Mouse (Mus musculus) gastrocnemius, postnatal 14 days (tissue): ENCODE data around the gene D16Ertd472e. TPM values are rescaled to one million over a fixed set of nuclear protein-coding genes. Genes with fewer than 3 reads are reported as not detected.

Experiments used
- DNase-seq: peaks from one replicate; pipeline ENCODE4 v3.0.0; 2021; ENCODE audit warnings: mixed read lengths
- intact Hi-C: fragments of 180-260 bp; cut with DNase I; formaldehyde crosslinking; loops from one replicate; pipeline ENCODE4 v1.15.1; 2025; ENCODE audit warnings: low total_unique reads
- long read RNA-seq, 2 experiments: library from polyadenylated mRNA; stranded (forward); transcript quantifications; one replicate each; pipeline ENCODE4 v2.0.0; 2021
- total RNA-seq, 2 experiments: library from RNA; stranded (reverse); gene quantifications; 2 replicates each; pipeline ENCODE4 v1.2.3; 2021

The D16Ertd472e gene
- 1 to 10 TPM; 4.6 to 4.8 TPM for total RNA-seq
- long read RNA-seq, experiment 1, full-length matches to known transcripts = 3 of 5 reads
- long read RNA-seq, experiment 1, partial matches to known transcripts = 2 of 5 reads
- long read RNA-seq, experiment 1, other reads (novel, unspliced or antisense) = 0 of 5 reads
- long read RNA-seq, experiment 2, full-length matches to known transcripts = 1 of 3 reads
- long read RNA-seq, experiment 2, partial matches to known transcripts = 1 of 3 reads
- long read RNA-seq, experiment 2, other reads (novel, unspliced or antisense) = 1 of 3 reads

DNA sequence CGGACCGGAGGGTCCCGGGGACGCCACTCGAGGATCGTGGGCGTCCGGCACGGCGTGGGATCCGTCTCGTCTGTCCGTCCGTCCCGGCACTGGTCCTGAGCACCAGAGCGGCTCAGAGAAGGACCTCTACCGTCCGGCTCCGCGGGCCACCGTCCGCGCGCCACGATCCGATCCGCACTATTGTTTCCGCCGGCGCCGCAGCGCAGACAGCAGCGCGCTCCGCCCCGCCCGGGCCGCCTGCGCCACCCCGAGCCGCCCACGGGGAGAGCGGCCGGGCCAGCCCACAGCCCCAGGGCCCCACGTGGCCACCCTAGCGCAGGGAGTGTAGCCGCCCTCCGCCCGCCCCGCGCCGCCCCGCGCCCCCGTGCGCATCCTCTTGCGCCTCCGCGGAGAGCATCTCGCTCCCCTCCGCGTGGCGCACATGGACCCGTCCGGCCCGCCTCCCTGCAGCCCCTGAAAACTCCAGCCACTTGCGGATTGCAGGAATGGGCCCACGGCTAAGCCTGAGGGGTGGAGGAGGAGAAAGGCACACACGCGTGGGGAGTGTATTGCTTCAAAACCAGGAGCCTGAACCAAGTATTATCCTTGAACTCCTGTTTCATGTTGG, at the start of gene D16Ertd472e:
Gene D16Ertd472e (minus strand): TSS at position 231 of the 607 bp plus-strand sequence.
- DNase-seq = peak; percentile 91
- intact Hi-C loops = no loop called here

DNA sequence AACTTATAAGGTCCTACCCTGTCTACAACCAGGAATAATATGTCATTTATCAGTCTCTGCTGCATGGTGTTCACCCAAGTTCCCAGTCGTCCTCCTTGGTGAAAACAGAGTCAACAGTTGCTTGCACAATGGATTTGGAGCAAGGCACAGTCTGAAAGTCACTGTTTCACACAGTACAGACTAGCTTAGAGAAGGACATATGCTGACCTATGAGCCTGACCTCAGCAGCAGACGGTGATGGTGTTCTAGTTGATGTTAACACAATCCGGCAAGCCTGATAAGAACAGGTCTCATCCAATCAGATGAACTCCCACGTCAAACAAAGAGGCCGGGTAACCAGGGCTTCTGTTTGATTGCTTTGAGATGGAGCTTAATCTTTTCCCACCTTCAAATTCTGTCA, 46.2 kb upstream of the D16Ertd472e start:
- intact Hi-C loops = loop anchor here (10.0 kb wide), 1 partner anchor 418 kb away; no protein-coding TSS in a partner anchor
- DNase-seq = no peak

DNA sequence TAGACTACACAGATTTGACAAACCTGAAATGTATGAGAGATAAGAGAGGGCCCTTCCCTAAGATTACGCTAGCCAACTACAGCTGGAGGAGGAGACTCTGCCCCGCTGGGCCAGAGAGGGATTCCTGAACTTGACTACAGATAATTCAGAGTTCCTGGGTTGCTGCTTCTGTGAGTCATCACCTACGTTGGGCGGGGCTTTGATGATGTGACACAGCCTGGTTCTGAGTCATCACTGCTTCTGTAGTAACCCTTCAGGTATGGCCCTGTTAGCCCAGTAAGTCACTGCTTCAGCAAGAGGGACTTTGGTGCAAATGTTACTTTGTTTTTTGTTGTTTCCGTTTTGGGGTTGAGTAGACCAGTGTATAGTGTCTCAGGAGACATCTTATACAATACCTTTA, 42.9 kb upstream of the D16Ertd472e start:
- intact Hi-C loops = no loop called here
- no peak for DNase-seq

DNA sequence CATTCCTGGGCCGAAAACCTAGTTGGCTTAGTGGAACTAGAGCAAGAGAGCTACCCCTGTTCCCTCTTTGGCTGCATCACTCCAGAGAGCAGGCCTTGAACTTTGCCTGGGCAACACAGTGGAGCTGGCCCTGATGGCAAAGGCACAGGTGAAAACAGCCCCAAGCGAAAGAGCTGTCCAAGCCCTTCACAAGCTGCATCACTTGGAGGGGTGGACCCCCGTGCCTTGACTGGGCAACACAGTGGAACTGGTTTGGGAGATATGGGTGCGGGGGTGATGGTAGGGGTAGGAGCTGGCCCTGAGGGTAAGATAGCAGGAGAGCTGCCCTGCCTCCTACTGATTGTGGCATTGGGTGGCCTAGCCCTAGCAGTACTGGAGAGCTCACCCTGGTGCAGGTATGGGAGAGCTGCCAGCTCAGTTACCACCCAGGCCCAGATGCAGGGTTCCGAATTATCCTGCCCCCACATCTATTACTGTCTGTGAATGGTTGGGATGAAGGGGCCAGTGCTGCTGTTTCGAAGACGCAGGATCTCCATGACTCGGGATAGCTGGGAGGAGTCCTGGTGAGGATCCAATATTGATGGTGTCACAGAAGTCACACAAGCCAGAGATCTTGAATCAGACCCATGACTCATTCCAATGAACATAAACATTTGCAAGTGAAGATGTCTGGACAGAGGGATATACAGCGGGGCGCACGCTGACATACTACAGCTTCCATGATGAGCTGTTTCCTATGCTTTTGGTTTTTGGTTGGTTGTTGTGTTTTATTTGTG, 41.4 kb upstream of the D16Ertd472e start:
- DNase-seq = no peak
- intact Hi-C loops = no loop called here

DNA sequence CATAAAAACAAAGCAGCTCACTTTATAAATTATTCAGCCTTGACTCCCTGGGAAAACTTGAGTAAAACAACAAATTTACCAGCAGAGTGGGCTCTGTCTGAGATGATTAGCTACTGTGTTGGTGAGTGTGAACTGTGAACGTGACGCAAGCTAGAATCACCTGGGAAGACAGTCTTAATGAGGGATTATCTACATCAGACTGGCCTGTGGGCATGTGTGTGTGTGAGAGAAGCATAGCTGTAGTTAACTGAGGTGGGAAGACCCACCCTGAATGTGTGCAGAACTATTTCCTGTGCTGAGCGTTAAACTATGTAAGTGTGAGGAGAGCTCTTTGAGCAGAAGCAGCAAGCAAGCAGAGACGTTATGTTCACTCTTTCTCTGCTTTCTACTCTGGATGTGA, 29.7 kb upstream of the D16Ertd472e start:
- intact Hi-C loops = no loop called here
- no peak for DNase-seq

DNA sequence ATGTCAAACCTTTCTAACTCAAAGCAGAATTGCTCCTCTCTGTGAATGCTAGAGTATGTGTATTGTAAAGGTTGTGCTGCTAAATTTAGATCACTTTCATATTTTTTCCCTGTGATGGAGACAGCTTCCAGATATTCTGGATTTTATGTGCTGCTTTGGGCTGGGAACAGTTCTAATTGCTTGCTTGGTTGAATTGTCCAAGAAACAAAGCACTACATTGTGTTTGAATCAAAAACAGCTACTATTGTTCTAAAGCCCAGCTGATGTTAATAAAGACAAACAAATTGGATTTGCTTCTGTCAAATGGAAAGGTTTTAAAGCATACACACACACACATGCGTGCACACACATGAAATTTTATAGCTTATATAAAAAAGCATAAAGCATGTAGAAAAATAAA, 22.4 kb upstream of the D16Ertd472e start:
- no peak for DNase-seq
- intact Hi-C loops = no loop called here

DNA sequence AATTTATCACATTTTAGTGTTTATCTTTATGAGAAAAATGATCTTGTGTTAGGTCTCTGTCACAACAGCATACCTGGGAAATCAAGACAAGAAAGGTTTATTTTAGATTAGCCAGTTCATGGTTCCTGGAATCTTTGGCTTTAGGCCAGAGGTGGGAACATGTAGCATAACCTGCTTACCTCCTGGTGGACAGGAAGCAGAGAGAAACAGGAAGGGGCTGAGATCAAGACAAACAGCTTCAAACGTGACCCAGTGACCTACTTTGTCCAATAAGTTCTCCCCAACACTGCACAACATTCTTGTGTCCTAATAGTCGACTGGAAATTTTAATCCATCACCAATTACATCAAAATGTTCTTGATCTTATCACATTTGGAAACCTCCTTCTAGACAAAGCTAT, 19.9 kb upstream of the D16Ertd472e start:
- DNase-seq = no peak
- intact Hi-C loops = no loop called here

DNA sequence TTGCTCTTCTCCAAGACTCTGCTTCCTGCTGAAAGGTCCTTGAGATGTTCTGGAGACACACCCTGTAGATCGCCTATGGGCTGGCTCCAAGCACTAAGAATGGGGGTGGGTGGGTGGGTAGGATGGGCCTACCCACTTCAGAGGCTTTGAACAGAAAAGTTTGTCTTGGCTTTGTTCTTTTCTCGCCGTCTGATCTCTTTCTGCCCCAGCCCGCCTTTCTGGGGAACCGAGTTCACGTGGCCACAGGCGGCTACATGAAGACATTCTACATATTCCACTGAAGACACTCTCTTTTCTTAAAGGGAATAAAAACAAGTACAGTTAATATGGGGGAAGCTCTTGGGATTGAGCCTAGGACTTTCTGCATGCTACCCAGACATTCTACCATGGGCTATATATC, 19.3 kb upstream of the D16Ertd472e start:
- DNase-seq = no peak
- intact Hi-C loops = no loop called here

DNA sequence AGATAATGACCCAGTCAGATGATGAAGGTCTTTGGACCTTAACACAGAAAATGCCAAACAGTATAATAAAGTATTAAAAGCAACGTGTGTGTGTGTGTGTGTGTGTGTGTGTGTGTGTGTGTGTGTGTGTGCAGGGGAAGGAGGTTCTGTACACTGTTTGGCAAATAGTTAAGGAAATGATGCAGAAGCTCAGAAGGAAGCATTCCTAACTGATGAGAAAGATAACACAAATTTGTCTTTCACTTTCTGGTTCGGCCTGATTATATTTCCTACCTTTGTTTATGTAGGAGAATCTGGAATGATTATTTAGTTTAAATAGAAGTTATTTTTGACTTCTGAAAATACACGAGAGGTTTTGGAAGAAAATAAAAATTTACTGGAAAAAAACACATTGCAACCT, 17.6 kb upstream of the D16Ertd472e start:
- no peak for DNase-seq
- intact Hi-C loops = no loop called here

DNA sequence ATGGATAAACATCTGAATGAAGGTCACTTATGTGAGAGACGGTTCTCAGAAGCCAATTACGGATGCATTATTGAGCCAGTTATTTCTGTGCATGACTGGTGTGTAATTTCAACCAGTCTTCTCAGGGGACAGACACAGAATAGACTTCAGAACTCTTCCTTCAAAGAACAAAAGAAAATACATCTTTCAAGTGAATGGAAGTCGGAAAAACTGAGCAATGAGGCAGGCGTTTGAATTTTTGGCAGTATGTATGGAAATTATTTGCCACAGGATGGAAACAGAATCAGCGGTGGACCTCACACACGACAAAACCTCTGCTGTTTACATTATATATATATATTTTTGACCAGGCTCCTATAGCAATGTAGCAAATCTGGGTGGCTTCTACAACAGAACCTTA, 14.6 kb upstream of the D16Ertd472e start:
- intact Hi-C loops = no loop called here
- DNase-seq = no peak

DNA sequence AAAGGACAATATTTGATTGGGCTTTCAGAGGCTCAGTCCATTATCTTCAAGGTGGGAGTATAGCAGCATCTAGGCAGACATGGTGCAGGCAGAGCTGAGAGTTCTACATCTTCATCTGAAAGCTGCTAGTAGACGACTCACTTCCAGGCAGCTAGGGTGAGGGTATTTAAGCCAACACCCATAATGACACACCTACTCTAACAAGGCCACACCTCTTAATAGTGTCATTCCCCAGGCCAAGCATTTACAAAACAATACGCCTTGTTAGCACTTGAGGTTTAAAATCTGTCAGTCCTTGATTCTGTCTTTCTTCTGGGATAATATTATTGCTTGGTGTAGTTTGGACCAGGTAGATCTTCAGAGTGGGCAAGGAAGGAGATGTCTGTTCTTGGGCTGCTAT, 12.3 kb upstream of the D16Ertd472e start:
- intact Hi-C loops = no loop called here
- DNase-seq = no peak

DNA sequence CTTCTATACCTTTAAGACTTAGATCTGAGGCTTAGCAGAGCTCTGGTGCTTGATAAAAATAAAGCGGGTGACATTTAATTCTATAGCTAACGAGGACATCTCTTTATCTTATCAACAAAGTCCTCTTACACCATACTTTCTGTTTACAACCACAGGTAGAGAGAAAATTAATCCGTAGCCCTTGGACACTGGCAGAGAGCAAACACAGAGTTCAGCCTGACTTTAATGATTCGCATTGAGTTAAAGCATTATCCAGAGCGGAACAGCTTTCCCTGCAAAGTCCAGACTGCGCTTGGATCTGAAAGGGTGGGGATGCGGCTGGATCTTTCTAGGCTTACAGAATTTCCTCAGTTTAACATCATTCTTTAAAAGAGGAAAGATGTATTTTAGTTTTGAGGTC, 10.1 kb upstream of the D16Ertd472e start:
- no peak for DNase-seq
- intact Hi-C loops = no loop called here

DNA sequence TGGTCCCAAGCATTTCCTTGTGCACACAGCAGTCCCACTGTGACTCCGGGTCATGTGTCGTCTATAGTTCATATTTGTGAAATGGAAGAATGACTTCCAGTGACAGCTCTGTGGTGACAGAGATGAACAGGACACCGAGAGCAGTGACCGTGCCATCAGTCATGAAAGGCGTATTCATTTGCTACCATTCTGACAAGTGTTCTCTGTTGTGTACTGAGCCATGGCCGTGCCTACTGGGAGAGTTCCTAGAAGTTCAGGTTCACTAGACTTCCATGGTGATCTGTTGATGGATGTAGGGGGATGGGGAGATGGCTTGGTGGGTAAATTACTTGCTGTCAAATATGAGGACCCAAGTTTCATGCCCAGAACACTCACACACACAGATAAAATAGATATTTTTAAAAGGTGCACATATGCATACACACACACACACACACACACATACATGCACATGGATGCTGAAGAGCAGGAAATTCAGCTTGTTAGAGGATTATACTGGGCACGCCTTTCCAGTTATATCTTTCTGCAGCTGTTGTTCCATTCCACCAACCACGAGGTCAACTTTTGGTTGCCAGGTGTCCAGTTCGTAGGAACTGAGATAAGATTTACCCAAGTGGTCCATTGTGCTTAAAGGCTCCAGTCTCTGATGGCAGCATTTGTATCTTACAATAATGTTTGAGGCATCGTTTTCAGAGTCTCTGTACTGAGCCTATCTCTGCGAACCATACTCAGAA, 9.3 kb upstream of the D16Ertd472e start:
- intact Hi-C loops = no loop called here

DNA sequence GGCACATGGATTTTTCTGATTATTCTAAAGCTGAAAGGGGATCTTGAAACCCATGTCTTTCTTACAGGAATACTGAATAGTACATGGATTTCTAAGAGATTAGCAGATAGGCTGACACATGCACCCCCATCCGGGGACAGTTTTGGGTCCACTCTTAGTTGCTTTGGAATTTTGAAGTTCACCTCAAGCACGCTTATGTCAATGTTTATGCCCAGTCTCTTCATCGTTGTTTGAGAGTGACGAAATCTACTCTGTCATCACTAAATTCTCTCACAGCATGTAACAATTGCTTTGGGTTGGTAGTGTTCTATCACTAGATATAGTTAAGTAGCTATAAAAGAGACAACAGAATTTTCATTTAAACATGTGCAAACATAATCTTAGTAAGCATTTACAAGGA, 8.7 kb upstream of the D16Ertd472e start:
- no peak for DNase-seq
- intact Hi-C loops = no loop called here

More for the DNA sequence above, 9.3 kb upstream of the D16Ertd472e start:
- no peak for DNase-seq

DNA sequence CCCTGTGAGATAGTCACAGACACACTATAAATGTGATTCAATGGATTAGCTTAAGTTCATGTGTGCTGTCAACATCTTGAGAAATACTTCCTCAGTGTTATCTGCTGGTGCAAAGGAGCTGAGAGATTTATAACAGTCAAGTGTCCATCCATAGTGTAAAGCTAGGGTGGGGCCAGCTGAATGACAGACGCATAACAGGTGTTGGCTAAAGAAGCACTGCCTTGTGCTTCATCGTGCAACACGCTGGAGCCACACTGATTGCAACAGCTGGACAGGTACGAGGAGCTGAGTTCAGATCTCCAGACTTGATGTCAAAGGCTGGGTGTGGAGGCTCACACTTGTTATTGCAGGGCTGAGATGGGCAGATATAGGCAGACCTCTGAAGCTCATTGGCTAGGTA, 7.5 kb upstream of the D16Ertd472e start:
- intact Hi-C loops = no loop called here
- no peak for DNase-seq

DNA sequence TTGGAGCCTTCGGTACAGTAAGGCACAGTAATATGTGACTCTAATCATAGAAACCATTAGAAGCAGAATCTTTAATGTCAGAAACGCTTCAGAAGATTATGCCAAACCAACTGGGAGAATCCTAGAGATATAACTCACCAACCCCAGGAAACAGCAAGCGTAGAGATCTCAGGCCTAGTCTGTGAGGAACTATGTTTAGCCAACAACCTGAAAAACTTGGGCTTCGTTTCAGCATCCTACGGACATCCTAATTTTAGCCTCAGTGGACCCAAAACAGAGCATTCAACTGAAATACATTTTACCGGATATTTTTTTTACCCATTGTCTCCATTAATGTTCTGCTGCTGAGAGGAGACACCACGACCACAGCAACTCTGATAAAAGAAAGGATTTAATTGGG, 3.9 kb upstream of the D16Ertd472e start:
- intact Hi-C loops = no loop called here

DNA sequence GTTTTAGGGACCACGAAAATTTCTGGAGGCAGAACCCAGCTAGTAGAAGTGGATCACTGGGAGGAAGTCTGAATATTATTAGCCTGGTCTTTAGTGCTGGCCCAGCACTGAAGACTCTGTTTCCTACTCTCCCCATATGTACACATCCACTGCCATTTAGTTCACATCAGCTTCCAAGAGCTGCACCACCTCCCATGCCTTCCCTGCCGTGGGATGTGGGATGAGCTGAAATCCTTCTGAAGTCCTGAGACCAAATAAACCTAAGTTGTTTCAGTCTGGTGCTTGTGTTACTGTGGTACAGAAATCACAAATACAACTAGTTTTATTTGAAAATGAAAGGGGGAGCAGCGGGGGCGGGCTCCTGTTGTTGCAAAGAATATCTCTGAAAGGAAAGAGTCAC, 2.9 kb upstream of the D16Ertd472e start:
- intact Hi-C loops = no loop called here
- no peak for DNase-seq

More for the DNA sequence above, 3.9 kb upstream of the D16Ertd472e start:
- DNase-seq = no peak

DNA sequence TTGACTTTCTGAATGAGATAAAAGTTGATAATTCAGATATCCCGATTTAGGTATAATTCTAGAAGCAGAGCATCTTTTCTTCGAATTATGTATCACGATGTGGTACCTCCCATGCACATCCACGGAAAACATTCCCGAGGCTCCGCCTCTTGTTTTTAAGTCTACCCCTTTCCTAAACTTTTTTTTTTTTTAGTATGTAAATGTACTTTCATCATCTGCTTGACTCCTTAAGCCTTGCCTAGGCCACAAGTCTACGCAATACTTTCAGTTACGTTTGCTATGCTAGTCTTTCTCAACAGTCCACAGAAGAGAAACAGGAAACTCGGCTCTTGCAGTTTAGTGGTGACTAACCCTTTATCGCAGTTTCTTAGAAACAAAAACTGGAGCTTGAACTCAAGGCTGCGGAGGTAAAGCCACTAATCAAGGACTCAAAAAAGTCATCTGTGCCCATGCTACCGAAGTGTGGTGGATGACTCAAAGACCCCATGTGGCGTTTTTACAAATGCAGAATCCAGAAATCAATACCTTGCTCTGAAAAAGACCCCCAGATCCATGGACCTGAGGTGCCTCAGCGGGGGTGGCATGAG, 670 bp upstream of the D16Ertd472e start:
- intact Hi-C loops = no loop called here
- DNase-seq = no peak

DNA sequence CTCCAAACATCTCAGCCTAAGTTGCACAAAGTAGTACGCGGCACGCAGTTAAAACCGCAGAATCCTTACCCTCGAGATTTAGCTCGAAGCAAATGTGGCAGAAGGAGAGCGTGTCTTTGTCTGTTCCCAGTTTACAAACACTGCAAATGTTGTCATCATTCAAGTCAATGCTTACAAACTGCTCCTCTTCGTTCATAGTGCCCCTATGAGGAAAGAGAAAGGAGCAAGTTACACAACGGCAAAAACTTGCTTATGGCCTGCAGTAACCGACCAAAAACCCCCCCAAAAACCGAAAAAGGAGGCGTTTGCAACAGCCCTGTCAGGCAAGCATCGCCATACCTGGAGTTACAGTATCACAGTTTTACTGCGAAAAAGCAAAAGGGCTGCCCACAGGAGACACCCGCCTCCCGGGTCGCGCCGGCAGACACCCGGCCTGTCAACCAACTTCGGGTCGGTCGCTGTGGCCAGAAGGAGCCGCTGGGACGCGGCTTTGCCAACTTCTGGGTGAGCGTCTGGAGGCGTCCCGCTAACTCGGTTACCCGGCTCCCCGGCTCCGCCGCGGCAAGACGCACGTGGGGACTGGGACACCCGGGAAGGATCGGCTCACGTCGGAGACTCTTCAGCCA, 543 bp downstream of the D16Ertd472e start:
- peak; percentile 71 for DNase-seq
- intact Hi-C loops = no loop called here
